Mouse (Mus musculus) stomach, embryonic 15.5 days (tissue): ENCODE measurements around the gene Slc7a6os. TPM values are rescaled to one million over a fixed set of nuclear protein-coding genes. Genes with fewer than 3 reads are reported as not detected.

ENCODE experiments used
- ATAC-seq: fragments of 200-750 bp; cut with Nextera tagmentation; 2 replicates; pipeline ENCODE4 v1.8.0; 2017; ENCODE audit warnings: low read depth, moderate number of reproducible peaks, moderate TSS enrichment; ENCODE audit not compliant: insufficient read depth, low FRiP score
- H3K27ac ChIP-seq: fragments of 300-500 bp; sonication (generic); 2 replicates; pipeline ENCODE4 v1.5.1; 2015; ENCODE audit warnings: mild to moderate bottlenecking, inconsistent platforms
- H3K27me3 ChIP-seq: fragments of 300-500 bp; sonication (generic); replicated peaks from 2 replicates; pipeline ENCODE4 v1.6.1; 2015; ENCODE audit warnings: inconsistent platforms
- H3K36me3 ChIP-seq: fragments of 300-500 bp; sonication (generic); 2 replicates; pipeline ENCODE4 v1.6.1; 2015; ENCODE audit warnings: inconsistent platforms
- H3K4me1 ChIP-seq: fragments of 300-500 bp; sonication (generic); 2 replicates; pipeline ENCODE4 v1.6.1; 2015; ENCODE audit warnings: inconsistent platforms
- H3K4me2 ChIP-seq: fragments of 300-500 bp; sonication (generic); 2 replicates; pipeline ENCODE4 v1.6.1; 2015; ENCODE audit warnings: mild to moderate bottlenecking, inconsistent platforms
- H3K4me3 ChIP-seq: fragments of 300-500 bp; sonication (generic); replicated peaks from 2 replicates; pipeline ENCODE4 v1.5.1; 2015; ENCODE audit warnings: inconsistent platforms
- H3K9ac ChIP-seq: fragments of 300-500 bp; sonication (generic); 2 replicates; pipeline ENCODE4 v1.6.1; 2015; ENCODE audit warnings: inconsistent platforms
- H3K9me3 ChIP-seq: fragments of 300-500 bp; sonication (generic); 2 replicates; pipeline ENCODE4 v1.6.1; 2016; ENCODE audit warnings: inconsistent platforms
- WGBS: fragments of 180-500 bp; shearing (Covaris S2); methylation state at CpG from one replicate; pipeline ENCODE4 v1.1.7; 2015; 5-methylcytosine and 5-hydroxymethylcytosine counted together
- polyA plus RNA-seq: library from polyadenylated mRNA; unstranded; fragments of >200 nt; fragmentation: Nextera tagmentation; extraction: Ambion mirVana; gene quantifications from 2 replicates; pipeline ENCODE4 v1.2.1, GENCODE M21; 2015

Slc7a6os gene
- 32.0 and 35.4 TPM in 2 replicates for polyA plus RNA-seq

- Histone ChIP-seq H3K4me3 (peak within 1 kb of the TSS; percentile 95), H3K4me2 (peak within 1 kb of the TSS; percentile 78), H3K9me3 (no peaks in the 10 kb centered on the region), H3K27ac (peak within 1 kb of the TSS; percentile 96), H3K4me1 (peaks cover 12% of the 10 kb centered on the region; the same call in 1 of the 2 replicates), H3K36me3 (peaks cover 14% of the 10 kb centered on the region; the same call in 1 of the 2 replicates), H3K9ac (peak within 1 kb of the TSS; percentile 93), H3K27me3 (no peaks in the 10 kb centered on the region)
- ATAC-seq = peak; percentile 98
- under 1% methylated on average over 52 of the region's 52 CpGs for WGBS
Measured at GRCm38 (mm10) chr8:106210821-106211345, at the start of gene Slc7a6os, which contains the start of gene Prmt7. Slc7a6os (minus strand) TSS chr8:106210935. Prmt7 (plus strand) TSS chr8:106210936.

GRCm38 (mm10) chr8:106259579-106260255 is 49.0 kb upstream of the Slc7a6os start:
- no peak overlapping the region for H3K27ac ChIP-seq
- H3K4me3 ChIP-seq = no peak overlapping the region
- no peaks in the 10 kb centered on the region for H3K9me3 ChIP-seq
- H3K4me1 ChIP-seq = 0 out of 2 replicates have a peak, but pooled peaks cover 5% of the 10 kb centered on the region
- H3K27me3 ChIP-seq = no peaks in the 10 kb centered on the region
- WGBS = 88% methylated on average over 10 of the region's 10 CpGs
- no peaks in the 10 kb centered on the region for H3K36me3 ChIP-seq
- no peak overlapping the region for H3K9ac ChIP-seq
- H3K4me2 ChIP-seq = no peak overlapping the region
- ATAC-seq = no peak

- ATAC-seq = no peak
- Histone ChIP-seq H3K9me3 (no peaks in the 10 kb centered on the region), H3K9ac (no peak overlapping the region), H3K27ac (no peak overlapping the region), H3K27me3 (no peaks in the 10 kb centered on the region), H3K4me1 (0 out of 2 replicates have a peak, but pooled peaks cover 5% of the 10 kb centered on the region), H3K4me3 (no peak overlapping the region), H3K4me2 (no peak overlapping the region), H3K36me3 (no peaks in the 10 kb centered on the region)
- 30% methylated on average over 1 of the region's 1 CpGs for WGBS
Measured at GRCm38 (mm10) chr8:106258169-106258568, 47.4 kb upstream of the Slc7a6os start.

GRCm38 (mm10) chr8:106250186-106250585 is 39.5 kb upstream of the Slc7a6os start:
- 0 out of 2 replicates have a peak, but pooled peaks have one; percentile 5 for ATAC-seq
- Histone ChIP-seq H3K4me3 (no peak overlapping the region), H3K9me3 (no peaks in the 10 kb centered on the region), H3K27me3 (no peaks in the 10 kb centered on the region), H3K4me1 (no peaks in the 10 kb centered on the region), H3K4me2 (no peak overlapping the region), H3K36me3 (peaks cover 24% of the 10 kb centered on the region), H3K27ac (no peak overlapping the region), H3K9ac (no peak overlapping the region)
- 71% methylated on average over 4 of the region's 4 CpGs for WGBS

- no peak overlapping the region for H3K9ac ChIP-seq
- H3K4me2 ChIP-seq = no peak overlapping the region
- no peak overlapping the region for H3K27ac ChIP-seq
- no peaks in the 10 kb centered on the region for H3K9me3 ChIP-seq
- no peaks in the 10 kb centered on the region for H3K27me3 ChIP-seq
- H3K36me3 ChIP-seq = peaks cover 11% of the 10 kb centered on the region; the same call in 1 of the 2 replicates
- WGBS = 85% methylated on average over 5 of the region's 5 CpGs
- ATAC-seq = no peak
- H3K4me3 ChIP-seq = no peak overlapping the region
- H3K4me1 ChIP-seq = no peaks in the 10 kb centered on the region
Measured at GRCm38 (mm10) chr8:106237106-106237505, 26.4 kb upstream of the Slc7a6os start.

- H3K4me1 ChIP-seq = no peaks in the 10 kb centered on the region
- no peak for ATAC-seq
- H3K9me3 ChIP-seq = no peaks in the 10 kb centered on the region
- no peak overlapping the region for H3K4me2 ChIP-seq
- no peaks in the 10 kb centered on the region for H3K27me3 ChIP-seq
- H3K27ac ChIP-seq = no peak overlapping the region
- 75% methylated on average over 17 of the region's 17 CpGs for WGBS
- peaks cover 6% of the 10 kb centered on the region; the same call in 1 of the 2 replicates for H3K36me3 ChIP-seq
- no peak overlapping the region for H3K9ac ChIP-seq
- no peak overlapping the region for H3K4me3 ChIP-seq
Measured at GRCm38 (mm10) chr8:106234567-106235261, 24.0 kb upstream of the Slc7a6os start.

GRCm38 (mm10) chr8:106232751-106233150 is 22.0 kb upstream of the Slc7a6os start:
- Histone ChIP-seq H3K4me1 (no peaks in the 10 kb centered on the region), H3K4me2 (no peak overlapping the region), H3K27ac (no peak overlapping the region), H3K36me3 (peaks cover 18% of the 10 kb centered on the region), H3K4me3 (no peak overlapping the region), H3K9ac (no peak overlapping the region), H3K27me3 (no peaks in the 10 kb centered on the region), H3K9me3 (no peaks in the 10 kb centered on the region)
- no peak for ATAC-seq
- 64% methylated on average over 3 of the region's 3 CpGs for WGBS

GRCm38 (mm10) chr8:106231536-106231935 is 20.8 kb upstream of the Slc7a6os start:
- Histone ChIP-seq H3K4me2 (no peak overlapping the region), H3K4me1 (no peaks in the 10 kb centered on the region), H3K4me3 (no peak overlapping the region), H3K9me3 (no peaks in the 10 kb centered on the region), H3K27me3 (no peaks in the 10 kb centered on the region), H3K36me3 (peaks cover 22% of the 10 kb centered on the region), H3K27ac (no peak overlapping the region), H3K9ac (no peak overlapping the region)
- no peak for ATAC-seq
- 89% methylated on average over 7 of the region's 7 CpGs for WGBS

- ATAC-seq = no peak
- H3K27ac ChIP-seq = no peak overlapping the region
- H3K9ac ChIP-seq = no peak overlapping the region
- H3K4me1 ChIP-seq = no peaks in the 10 kb centered on the region
- H3K4me2 ChIP-seq = no peak overlapping the region
- H3K27me3 ChIP-seq = no peaks in the 10 kb centered on the region
- H3K4me3 ChIP-seq = no peak overlapping the region
- no peaks in the 10 kb centered on the region for H3K9me3 ChIP-seq
- whole genome bisulfite sequencing = 40% methylated on average over 9 of the region's 9 CpGs
- H3K36me3 ChIP-seq = peaks cover 23% of the 10 kb centered on the region; the same call in 1 of the 2 replicates
Measured at GRCm38 (mm10) chr8:106226589-106226988, 15.9 kb upstream of the Slc7a6os start.

GRCm38 (mm10) chr8:106219620-106220019 is 8.9 kb upstream of the Slc7a6os start:
- Histone ChIP-seq H3K4me3 (no peak overlapping the region), H3K4me1 (no peaks in the 10 kb centered on the region), H3K36me3 (peaks cover 9% of the 10 kb centered on the region), H3K9ac (no peak overlapping the region), H3K9me3 (no peaks in the 10 kb centered on the region), H3K4me2 (no peak overlapping the region), H3K27me3 (no peaks in the 10 kb centered on the region), H3K27ac (no peak overlapping the region)
- 86% methylated on average over 3 of the region's 3 CpGs for WGBS
- no peak for ATAC-seq

- Histone ChIP-seq H3K4me1 (peaks cover 12% of the 10 kb centered on the region; the same call in 1 of the 2 replicates), H3K9me3 (no peaks in the 10 kb centered on the region), H3K36me3 (peaks cover 8% of the 10 kb centered on the region; the same call in 1 of the 2 replicates), H3K27ac (no peak overlapping the region), H3K9ac (no peak overlapping the region), H3K4me3 (no peak overlapping the region), H3K27me3 (no peaks in the 10 kb centered on the region), H3K4me2 (no peak overlapping the region)
- WGBS = 91% methylated on average over 3 of the region's 3 CpGs
- no peak for ATAC-seq
Measured at GRCm38 (mm10) chr8:106213959-106214358, 3.2 kb upstream of the Slc7a6os start.

GRCm38 (mm10) chr8:106211421-106211820 is 686 bp upstream of the Slc7a6os start:
- Histone ChIP-seq H3K36me3 (peaks cover 14% of the 10 kb centered on the region; the same call in 1 of the 2 replicates), H3K4me3 (peak overlapping the region; percentile 95), H3K27me3 (no peaks in the 10 kb centered on the region), H3K4me1 (peaks cover 12% of the 10 kb centered on the region; the same call in 1 of the 2 replicates), H3K27ac (peak overlapping the region; percentile 96), H3K9me3 (no peaks in the 10 kb centered on the region), H3K9ac (peak overlapping the region; percentile 93), H3K4me2 (peak overlapping the region; percentile 78)
- no peak for ATAC-seq
- WGBS = 5% methylated on average over 13 of the region's 13 CpGs
